Mouse (Mus musculus) testis, adult 2 months (tissue): ENCODE results near the gene Gm15517. TPM values are rescaled to one million over a fixed set of nuclear protein-coding genes. Genes with fewer than 3 reads are reported as not detected.

ENCODE experiments used
- H3K27ac ChIP-seq: fragments of 200-500 bp; 2 replicates; pipeline ENCODE4 v1.5.1; 2012; ENCODE audit warnings: low read depth, low read length; ENCODE audit not compliant: control insufficient read depth, insufficient read depth
- H3K27me3 ChIP-seq: fragments of 200-500 bp; 2 replicates; pipeline ENCODE4 v1.6.1; 2012; ENCODE audit warnings: mild to moderate bottlenecking, low read length, moderate library complexity; ENCODE audit not compliant: control insufficient read depth, insufficient read depth
- H3K36me3 ChIP-seq: fragments of 200-500 bp; 2 replicates; pipeline ENCODE4 v1.6.1; 2012; ENCODE audit warnings: mild to moderate bottlenecking, low read length; ENCODE audit not compliant: control insufficient read depth, insufficient read depth
- H3K4me1 ChIP-seq: fragments of 200-500 bp; 2 replicates; pipeline ENCODE4 v1.6.1; 2012; ENCODE audit warnings: low read length; ENCODE audit not compliant: control insufficient read depth, insufficient read depth
- H3K4me3 ChIP-seq: fragments of 200-500 bp; 2 replicates; pipeline ENCODE4 v1.5.1; 2012; ENCODE audit warnings: low read depth, mild to moderate bottlenecking, low read length, moderate library complexity, mixed read lengths; ENCODE audit not compliant: control insufficient read depth
- CTCF ChIP-seq: fragments of 200-500 bp; IDR thresholded peaks from 2 replicates; pipeline ENCODE4 v1.5.1; 2012; ENCODE audit warnings: low read depth, mild to moderate bottlenecking, inconsistent platforms, low read length, moderate library complexity; ENCODE audit not compliant: control insufficient read depth, insufficient read depth, insufficient replicate concordance
- POLR2A ChIP-seq: fragments of 200-500 bp; IDR thresholded peaks from 2 replicates; pipeline ENCODE4 v1.6.1; 2012; ENCODE audit warnings: low read depth, mild to moderate bottlenecking, inconsistent platforms, low read length, moderate library complexity; ENCODE audit not compliant: control insufficient read depth
- polyA plus RNA-seq: library from polyadenylated mRNA; depleted of rRNA; stranded (reverse); fragments of >200 nt; gene quantifications from 2 replicates; pipeline ENCODE4 v1.2.3, GENCODE M21; 2012

Gm15517 gene
- polyA plus RNA-seq, 1 experiment, result 3,148 TPM

GRCm38 (mm10) chr7:44253023-44253616 is 8.1 kb upstream of the Gm15517 start:
- Histone ChIP-seq H3K27me3 (no peaks in the 10 kb centered on the region), H3K36me3 (no peaks in the 10 kb centered on the region), H3K27ac (no peak overlapping the region), H3K4me3 (no peak overlapping the region), H3K4me1 (0 out of 2 replicates have a peak, but pooled peaks cover 2% of the 10 kb centered on the region)
- TF ChIP-seq POLR2A (no peak), CTCF (no peak)

- TF ChIP-seq CTCF, result no peak
- no peak for TF ChIP-seq POLR2A
- H3K36me3 ChIP-seq, result no peaks in the 10 kb centered on the region
These were observed 6.3 kb upstream of the Gm15517 start for GRCm38 (mm10) chr7:44254930-44255329.

GRCm38 (mm10) chr7:44257278-44257677 is 4.0 kb upstream of the Gm15517 start, which contains the start of gene Acp4:
Gene Acp4, minus strand, starts transcription at chr7:44257378.
- Histone ChIP-seq H3K4me1 (peaks cover 2% of the 10 kb centered on the region; the same call in 1 of the 2 replicates), H3K36me3 (no peaks in the 10 kb centered on the region), H3K4me3 (no peak within 1 kb of the TSS), H3K27me3 (no peaks in the 10 kb centered on the region), H3K27ac (no peak within 1 kb of the TSS)
- TF ChIP-seq CTCF (no peak), POLR2A (no peak)

More at GRCm38 (mm10) chr7:44254930-44255329, 6.3 kb upstream of the Gm15517 start:
- Histone ChIP-seq H3K27ac (no peak overlapping the region), H3K4me3 (no peak overlapping the region), H3K27me3 (no peaks in the 10 kb centered on the region), H3K4me1 (0 out of 2 replicates have a peak, but pooled peaks cover 2% of the 10 kb centered on the region)

- Histone ChIP-seq H3K27ac (no peak overlapping the region), H3K27me3 (no peaks in the 10 kb centered on the region)
- TF ChIP-seq CTCF (no peak), POLR2A (no peak)
These were observed 837 bp upstream of the Gm15517 start for GRCm38 (mm10) chr7:44260410-44260809.

GRCm38 (mm10) chr7:44262791-44263643 is 1.8 kb downstream of the Gm15517 start:
- H3K4me3 ChIP-seq, result peak overlapping the region; percentile 68
- no peaks in the 10 kb centered on the region for H3K27me3 ChIP-seq
- no peaks in the 10 kb centered on the region for H3K36me3 ChIP-seq
- peak overlapping the region; percentile 15 for H3K27ac ChIP-seq
- TF ChIP-seq POLR2A, result no peak
- peak; percentile 91 for TF ChIP-seq CTCF
- H3K4me1 ChIP-seq, result peaks cover 9% of the 10 kb centered on the region

More at GRCm38 (mm10) chr7:44260410-44260809, 837 bp upstream of the Gm15517 start:
- peak overlapping the region; percentile 68 for H3K4me3 ChIP-seq
- no peaks in the 10 kb centered on the region for H3K36me3 ChIP-seq
- peaks cover 9% of the 10 kb centered on the region for H3K4me1 ChIP-seq

- no peak overlapping the region for H3K27ac ChIP-seq
- no peaks in the 10 kb centered on the region for H3K36me3 ChIP-seq
- no peak overlapping the region for H3K4me3 ChIP-seq
- no peaks in the 10 kb centered on the region for H3K27me3 ChIP-seq
- TF ChIP-seq CTCF, result no peak
- no peak for TF ChIP-seq POLR2A
- peaks cover 3% of the 10 kb centered on the region for H3K4me1 ChIP-seq
These were observed 6.9 kb downstream of the Gm15517 start for GRCm38 (mm10) chr7:44268117-44268516.

- Histone ChIP-seq H3K36me3 (no peaks in the 10 kb centered on the region), H3K4me3 (no peak overlapping the region), H3K4me1 (no peaks in the 10 kb centered on the region; the same call in 1 of the 2 replicates), H3K27ac (no peak overlapping the region), H3K27me3 (no peaks in the 10 kb centered on the region)
- TF ChIP-seq POLR2A (no peak), CTCF (no peak)
These were observed 8.2 kb downstream of the Gm15517 start for GRCm38 (mm10) chr7:44269397-44269796.
